Mouse (Mus musculus) liver, adult 2 months (tissue): ENCODE results near the gene Slc25a22. TPM values are rescaled to one million over a fixed set of nuclear protein-coding genes. Genes with fewer than 3 reads are reported as not detected.

Experiments used
- DNase-seq: peaks from one replicate; pipeline ENCODE4 v3.0.0-alpha.2; 2011; ENCODE audit warnings: low read depth, low spot score; ENCODE audit errors: extremely low read depth
- H3K27ac ChIP-seq: fragments of 200-500 bp; replicated peaks from 2 replicates; pipeline ENCODE4 v1.5.1; 2012; ENCODE audit warnings: low read depth, mild to moderate bottlenecking, control low read depth, inconsistent platforms, low read length; ENCODE audit not compliant: insufficient read depth
- H3K27me3 ChIP-seq: fragments of 200-500 bp; 2 replicates; pipeline ENCODE4 v1.6.1; 2012; ENCODE audit warnings: mild to moderate bottlenecking, moderate library complexity, low read length, inconsistent platforms; ENCODE audit not compliant: control insufficient read depth, insufficient read depth
- H3K36me3 ChIP-seq: fragments of 200-500 bp; 2 replicates; pipeline ENCODE4 v1.6.1; 2012; ENCODE audit warnings: low read length, inconsistent platforms; ENCODE audit not compliant: control insufficient read depth, insufficient read depth
- H3K4me1 ChIP-seq: fragments of 200-500 bp; 2 replicates; pipeline ENCODE4 v1.6.1; 2011; ENCODE audit warnings: low read length; ENCODE audit not compliant: control insufficient read depth, insufficient read depth
- H3K4me3 ChIP-seq: fragments of 200-500 bp; 2 replicates; pipeline ENCODE4 v1.5.1; 2011; ENCODE audit warnings: low read depth, mild to moderate bottlenecking, control low read depth, low read length, moderate library complexity; ENCODE audit not compliant: insufficient read depth
- H3K79me2 ChIP-seq: fragments of 200-500 bp; 2 replicates; pipeline ENCODE4 v1.6.1; 2012; ENCODE audit warnings: inconsistent platforms, mild to moderate bottlenecking, low read length, moderate library complexity; ENCODE audit not compliant: control insufficient read depth, insufficient read depth
- H3K9ac ChIP-seq: fragments of 200-500 bp; 2 replicates; pipeline ENCODE4 v1.6.1; 2012; ENCODE audit warnings: low read depth, mild to moderate bottlenecking, control low read depth, inconsistent platforms, low read length
- CTCF ChIP-seq: fragments of 200-500 bp; IDR thresholded peaks from 2 replicates; pipeline ENCODE4 v1.5.1; 2011; ENCODE audit warnings: low read depth, low read length, control low read depth
- POLR2A ChIP-seq: fragments of 200-500 bp; IDR thresholded peaks from 2 replicates; pipeline ENCODE4 v1.6.1; 2011; ENCODE audit warnings: low read length, control low read depth; ENCODE audit not compliant: insufficient read depth; ENCODE audit errors: extremely low read depth
- WGBS: fragments of 180-500 bp; shearing (Covaris S2); methylation state at CpG from one replicate; pipeline ENCODE4 v1.1.7; 2018; 5-methylcytosine and 5-hydroxymethylcytosine counted together
- polyA plus RNA-seq: library from polyadenylated mRNA; depleted of rRNA; stranded (reverse); fragments of >200 nt; gene quantifications from 2 replicates; pipeline ENCODE4 v1.2.3, GENCODE M21; 2012
- total RNA-seq: library from RNA; depleted of rRNA; stranded (reverse); fragments of >200 nt; gene quantifications from 2 replicates; pipeline ENCODE4 v1.2.3, GENCODE M21; 2014

Gene Slc25a22
- total and polyA plus RNA-seq, 2 experiments: 26.1 to 345 TPM

GRCm38 (mm10) chr7:141423811-141424210 is 13.9 kb downstream of the Slc25a22 start:
- peaks cover 12% of the 10 kb centered on the region for H3K4me1 ChIP-seq
- no peak overlapping the region for H3K4me3 ChIP-seq
- H3K27me3 ChIP-seq: no peaks in the 10 kb centered on the region
- TF ChIP-seq POLR2A: no peak
- 25% methylated on average over 4 of the region's 4 CpGs for WGBS
- peak; percentile 89 for DNase-seq
- peak overlapping the region; percentile 34 for H3K27ac ChIP-seq
- H3K9ac ChIP-seq: no peak overlapping the region
- H3K36me3 ChIP-seq: no peaks in the 10 kb centered on the region
- no peaks in the 10 kb centered on the region for H3K79me2 ChIP-seq

GRCm38 (mm10) chr7:141420030-141420702 is 17.5 kb downstream of the Slc25a22 start:
- peak; percentile 97 for DNase-seq
- Histone ChIP-seq H3K36me3 (no peaks in the 10 kb centered on the region), H3K27ac (peak overlapping the region; percentile 57), H3K4me1 (peaks cover 12% of the 10 kb centered on the region), H3K9ac (no peak overlapping the region), H3K79me2 (no peaks in the 10 kb centered on the region), H3K27me3 (no peaks in the 10 kb centered on the region), H3K4me3 (no peak overlapping the region)
- 27% methylated on average over 9 of the region's 9 CpGs for WGBS
- no peak for TF ChIP-seq POLR2A
- TF ChIP-seq CTCF: no peak

- no peaks in the 10 kb centered on the region for H3K79me2 ChIP-seq
- H3K9ac ChIP-seq: no peak overlapping the region
- peaks cover 17% of the 10 kb centered on the region for H3K4me1 ChIP-seq
- no peak overlapping the region for H3K4me3 ChIP-seq
- H3K27me3 ChIP-seq: no peaks in the 10 kb centered on the region
- no peaks in the 10 kb centered on the region for H3K36me3 ChIP-seq
- TF ChIP-seq CTCF (no peak), POLR2A (no peak)
- WGBS: 67% methylated on average over 7 of the region's 7 CpGs
- no peak overlapping the region for H3K27ac ChIP-seq
- DNase-seq: no peak
Observed at GRCm38 (mm10) chr7:141418970-141419369, 18.7 kb downstream of the Slc25a22 start.

- DNase-seq: no peak
- H3K79me2 ChIP-seq: peaks cover 5% of the 10 kb centered on the region; the same call in 1 of the 2 replicates
- no peak overlapping the region for H3K9ac ChIP-seq
- peaks cover 10% of the 10 kb centered on the region for H3K4me1 ChIP-seq
- H3K4me3 ChIP-seq: no peak overlapping the region
- H3K36me3 ChIP-seq: no peaks in the 10 kb centered on the region
- H3K27me3 ChIP-seq: no peaks in the 10 kb centered on the region
- no peak for TF ChIP-seq POLR2A
- peak; percentile 34; the same call in 1 of the 2 replicates for TF ChIP-seq CTCF
- no peak overlapping the region for H3K27ac ChIP-seq
- 85% methylated on average over 8 of the region's 8 CpGs for WGBS
Observed at GRCm38 (mm10) chr7:141417731-141418681, 19.7 kb downstream of the Slc25a22 start.

- Histone ChIP-seq H3K4me1 (peaks cover 10% of the 10 kb centered on the region), H3K4me3 (no peak overlapping the region), H3K79me2 (peaks cover 5% of the 10 kb centered on the region; the same call in 1 of the 2 replicates), H3K27ac (no peak overlapping the region), H3K27me3 (no peaks in the 10 kb centered on the region), H3K9ac (no peak overlapping the region), H3K36me3 (no peaks in the 10 kb centered on the region)
- WGBS: 88% methylated on average over 6 of the region's 6 CpGs
- TF ChIP-seq POLR2A: no peak
- no peak for TF ChIP-seq CTCF
- no peak for DNase-seq
Observed at GRCm38 (mm10) chr7:141416144-141416841, 21.4 kb downstream of the Slc25a22 start.
